Mouse (Mus musculus) hindbrain, postnatal 0 days (tissue): ENCODE data around the gene Gm37240. TPM values are rescaled to one million over a fixed set of nuclear protein-coding genes. Genes with fewer than 3 reads are reported as not detected.

Experiments used
- ATAC-seq: fragments of 200-750 bp; cut with Nextera tagmentation; 2 replicates; pipeline ENCODE4 v1.8.0; 2017; ENCODE audit warnings: mild to moderate bottlenecking, moderate TSS enrichment, moderate library complexity
- DNase-seq: peaks from one replicate; pipeline ENCODE4 v3.0.0-alpha.2; 2015; ENCODE audit warnings: low spot score
- H3K27ac ChIP-seq: fragments of 300-500 bp; sonication (generic); 2 replicates; pipeline ENCODE4 v1.5.1; 2014; ENCODE audit warnings: mild to moderate bottlenecking
- H3K27me3 ChIP-seq: fragments of 300-500 bp; sonication (generic); 2 replicates; pipeline ENCODE4 v1.6.1; 2014; ENCODE audit warnings: low read length, mixed read lengths; ENCODE audit not compliant: insufficient read depth
- H3K36me3 ChIP-seq: fragments of 300-500 bp; sonication (generic); 2 replicates; pipeline ENCODE4 v1.6.1; 2014; ENCODE audit warnings: low read length, mixed read lengths; ENCODE audit not compliant: insufficient read depth
- H3K4me1 ChIP-seq: fragments of 300-500 bp; sonication (generic); 2 replicates; pipeline ENCODE4 v1.6.1; 2014; ENCODE audit warnings: antibody characterized with exemption, low read length, mixed read lengths; ENCODE audit not compliant: insufficient read depth
- H3K4me2 ChIP-seq: fragments of 300-500 bp; sonication (generic); 2 replicates; pipeline ENCODE4 v1.6.1; 2014; ENCODE audit warnings: low read depth, mild to moderate bottlenecking, low read length, moderate library complexity, mixed read lengths
- H3K4me3 ChIP-seq: fragments of 300-500 bp; sonication (generic); 2 replicates; pipeline ENCODE4 v1.5.1; 2014; ENCODE audit warnings: low read length
- H3K9ac ChIP-seq: fragments of 300-500 bp; sonication (generic); replicated peaks from 2 replicates; pipeline ENCODE4 v1.6.1; 2014; ENCODE audit warnings: mild to moderate bottlenecking, low read length, moderate library complexity, mixed read lengths
- H3K9me3 ChIP-seq: fragments of 300-500 bp; sonication (generic); 2 replicates; pipeline ENCODE4 v1.6.1; 2016; ENCODE audit warnings: low read length, mixed read lengths
- CTCF ChIP-seq: IDR thresholded peaks from 2 replicates; pipeline ENCODE4 v1.5.1; 2016; ENCODE audit warnings: antibody characterized with exemption, control low read depth, low read depth
- WGBS: fragments of 180-500 bp; shearing (Covaris S2); extraction: QIAGEN DNeasy Blood & Tissue Kit; methylation state at CpG from one replicate; pipeline ENCODE4 v1.1.7; 2014; 5-methylcytosine and 5-hydroxymethylcytosine counted together
- polyA plus RNA-seq: library from polyadenylated mRNA; unstranded; fragments of >200 nt; fragmentation: Nextera tagmentation; extraction: Ambion mirVana; gene quantifications from 2 replicates; pipeline ENCODE4 v1.2.1, GENCODE M21; 2015
- total RNA-seq: library from RNA; depleted of rRNA; stranded (reverse); fragments of >200 nt; gene quantifications from 2 replicates; pipeline ENCODE4 v1.2.3, GENCODE M21; 2014

The Gm37240 gene
- total and polyA plus RNA-seq, 2 experiments from 2014 or later: 1.5 TPM; not detected in 1

DNA sequence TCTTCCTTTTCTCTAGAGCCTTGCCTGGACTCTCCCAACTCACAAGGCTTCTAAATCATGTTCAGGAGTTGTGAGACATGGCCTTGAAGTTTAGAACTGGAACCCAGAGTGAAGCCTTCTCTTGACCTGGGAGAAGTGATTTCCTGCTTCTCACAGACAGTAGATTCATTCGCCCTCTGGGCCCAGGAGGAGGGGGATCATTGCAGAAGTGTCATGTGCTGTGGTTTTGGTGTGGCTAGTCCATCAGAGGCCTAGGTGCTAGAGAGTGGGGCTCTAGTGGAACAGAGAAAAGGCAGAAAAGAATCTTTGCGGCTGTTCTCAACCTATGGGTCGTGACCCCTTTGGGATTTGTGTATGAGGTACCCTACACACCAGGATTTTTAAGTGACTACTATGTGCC, 724.9 kb downstream of the Gm37240 start:
- 94% methylated on average over 3 of the region's 3 CpGs for WGBS
- no peak for TF ChIP-seq CTCF

DNA sequence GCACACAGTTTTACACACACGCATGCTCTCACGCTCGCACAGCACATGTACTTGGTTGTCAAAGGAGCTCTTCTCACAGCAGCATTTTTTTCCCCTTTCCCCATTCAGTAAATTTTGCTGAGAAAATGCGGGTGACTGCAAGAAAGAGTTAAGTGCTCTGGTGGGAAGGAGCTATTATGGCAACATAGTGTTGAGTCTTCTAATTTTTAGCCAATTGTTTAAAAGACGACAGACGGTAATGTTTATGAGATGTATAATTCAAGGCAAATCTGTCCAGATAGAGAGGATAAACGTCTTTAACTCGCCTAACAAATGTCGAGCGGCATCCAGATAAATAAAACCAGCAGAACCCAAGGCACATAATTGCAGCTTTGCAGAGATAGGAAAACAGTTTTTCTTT, 726.5 kb downstream of the Gm37240 start:
- TF ChIP-seq CTCF: no peak
- 77% methylated on average over 10 of the region's 10 CpGs for WGBS
- Histone ChIP-seq H3K27ac (no peak overlapping the region), H3K4me2 (no peak overlapping the region), H3K9me3 (no peaks in the 10 kb centered on the region), H3K4me1 (no peaks in the 10 kb centered on the region), H3K4me3 (no peak overlapping the region), H3K27me3 (no peaks in the 10 kb centered on the region), H3K36me3 (no peaks in the 10 kb centered on the region), H3K9ac (no peak overlapping the region)
- ATAC-seq (no peak), DNase-seq (no peak)

More for the DNA sequence above, 724.9 kb downstream of the Gm37240 start:
- Histone ChIP-seq H3K4me3 (no peak overlapping the region), H3K4me1 (no peaks in the 10 kb centered on the region), H3K36me3 (no peaks in the 10 kb centered on the region), H3K27me3 (no peaks in the 10 kb centered on the region), H3K9ac (no peak overlapping the region), H3K4me2 (no peak overlapping the region), H3K9me3 (no peaks in the 10 kb centered on the region), H3K27ac (no peak overlapping the region)
- DNase-seq (no peak), ATAC-seq (no peak)

DNA sequence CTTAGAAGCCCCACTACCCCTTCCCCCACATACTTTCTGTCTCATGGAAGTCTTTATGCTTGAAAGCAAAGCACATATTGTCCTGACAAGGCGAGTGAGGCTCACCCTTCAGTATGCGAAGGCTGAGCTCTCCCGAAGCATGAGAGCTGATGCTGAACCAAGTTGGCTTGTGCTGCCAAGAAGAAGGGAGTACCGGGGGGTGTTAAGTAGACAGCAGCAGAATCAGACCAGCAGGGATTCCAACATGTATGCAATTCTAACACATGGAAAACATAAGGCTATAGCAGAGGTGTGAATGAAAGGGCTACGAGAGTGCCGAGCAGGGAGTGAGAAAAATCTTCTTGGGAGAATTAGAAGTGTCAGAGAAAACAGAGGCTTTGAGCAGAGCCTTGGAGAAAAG, 727.7 kb downstream of the Gm37240 start:
- Histone ChIP-seq H3K36me3 (no peaks in the 10 kb centered on the region), H3K9me3 (no peaks in the 10 kb centered on the region), H3K4me2 (no peak overlapping the region), H3K27me3 (no peaks in the 10 kb centered on the region), H3K9ac (no peak overlapping the region), H3K27ac (no peak overlapping the region), H3K4me3 (no peak overlapping the region), H3K4me1 (no peaks in the 10 kb centered on the region)
- no peak for TF ChIP-seq CTCF
- no peak for DNase-seq
- WGBS: 58% methylated on average over 6 of the region's 6 CpGs
- no peak for ATAC-seq

DNA sequence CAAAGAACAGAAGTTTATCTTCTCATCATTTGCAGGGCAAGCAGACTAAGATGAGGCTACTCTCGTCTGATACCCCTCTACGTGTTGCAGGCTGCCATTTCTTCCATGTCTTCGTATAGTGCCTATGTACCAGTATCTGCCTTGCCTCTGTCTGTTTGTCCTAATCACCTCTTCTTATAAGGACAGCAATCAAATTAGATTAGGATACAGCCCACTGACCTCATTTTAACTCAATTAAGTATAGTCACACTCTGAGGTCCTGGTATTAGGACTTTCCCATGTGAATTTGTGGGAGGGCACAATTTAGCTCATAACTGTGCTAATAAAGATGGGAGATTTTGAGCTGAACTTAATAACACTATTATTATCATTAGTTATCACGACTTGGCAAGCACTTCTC, 738.5 kb downstream of the Gm37240 start:
- H3K36me3 ChIP-seq: no peaks in the 10 kb centered on the region
- no peak for ATAC-seq
- no peak overlapping the region for H3K4me2 ChIP-seq
- H3K4me3 ChIP-seq: no peak overlapping the region
- no peak overlapping the region for H3K27ac ChIP-seq
- no peaks in the 10 kb centered on the region for H3K9me3 ChIP-seq
- WGBS: 77% methylated on average over 4 of the region's 4 CpGs
- no peak overlapping the region for H3K9ac ChIP-seq
- H3K27me3 ChIP-seq: no peaks in the 10 kb centered on the region
- DNase-seq: no peak
- TF ChIP-seq CTCF: no peak
- no peaks in the 10 kb centered on the region for H3K4me1 ChIP-seq

DNA sequence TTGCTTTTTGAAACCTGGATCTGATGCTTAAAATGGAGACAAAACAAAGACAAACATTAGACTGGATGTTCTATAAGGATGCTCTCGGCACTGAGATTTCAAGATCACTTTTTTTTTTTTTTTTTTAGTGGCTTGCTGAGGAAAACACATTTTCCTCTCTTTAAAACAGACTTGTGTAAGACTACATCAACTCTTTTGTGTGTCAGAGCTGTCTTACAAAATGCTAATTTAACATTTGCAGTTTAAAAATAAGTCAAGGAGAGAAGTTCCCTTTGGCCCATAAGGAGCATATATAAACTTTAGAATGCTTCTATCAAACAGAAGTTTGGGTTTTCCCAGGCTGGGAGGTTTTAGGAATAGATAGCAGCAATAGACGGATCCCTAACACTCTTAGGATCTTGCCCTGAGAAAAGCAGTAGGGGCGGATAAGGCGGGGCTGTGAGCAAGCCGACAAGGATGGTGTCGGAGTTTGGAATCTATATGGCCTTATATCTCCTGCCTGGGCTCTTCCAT, 739.2 kb downstream of the Gm37240 start:
- Histone ChIP-seq H3K27ac (no peak overlapping the region), H3K4me2 (no peak overlapping the region), H3K9me3 (no peaks in the 10 kb centered on the region), H3K9ac (no peak overlapping the region), H3K4me3 (no peak overlapping the region), H3K4me1 (no peaks in the 10 kb centered on the region), H3K27me3 (no peaks in the 10 kb centered on the region), H3K36me3 (no peaks in the 10 kb centered on the region)
- no peak for TF ChIP-seq CTCF
- ATAC-seq (no peak), DNase-seq (no peak)
- WGBS: 87% methylated on average over 6 of the region's 6 CpGs

DNA sequence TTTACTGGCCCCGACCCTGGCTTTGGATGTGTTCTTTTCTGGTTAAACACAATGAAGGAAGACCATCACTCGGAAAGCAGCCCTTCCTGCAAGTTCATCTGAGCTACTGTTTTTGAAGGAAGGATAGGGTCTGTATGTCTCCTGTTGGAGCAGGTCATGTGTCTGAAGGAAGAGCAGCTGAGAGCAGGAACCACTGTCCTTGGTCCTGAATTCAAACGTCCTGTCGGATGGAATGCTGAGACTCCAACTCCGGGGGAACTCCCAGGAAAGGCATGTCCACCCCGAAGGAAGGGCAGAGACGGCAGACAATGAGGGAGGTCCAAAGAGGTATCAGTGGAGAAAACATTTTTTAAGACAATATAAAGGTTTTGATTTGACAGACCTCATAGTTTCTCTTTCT, 741.8 kb downstream of the Gm37240 start:
- Histone ChIP-seq H3K9ac (no peak overlapping the region), H3K9me3 (no peaks in the 10 kb centered on the region), H3K4me1 (no peaks in the 10 kb centered on the region), H3K27me3 (no peaks in the 10 kb centered on the region), H3K4me3 (no peak overlapping the region), H3K4me2 (no peak overlapping the region), H3K36me3 (no peaks in the 10 kb centered on the region), H3K27ac (no peak overlapping the region)
- no peak for TF ChIP-seq CTCF
- ATAC-seq (no peak), DNase-seq (no peak)
- WGBS: 45% methylated on average over 7 of the region's 7 CpGs

DNA sequence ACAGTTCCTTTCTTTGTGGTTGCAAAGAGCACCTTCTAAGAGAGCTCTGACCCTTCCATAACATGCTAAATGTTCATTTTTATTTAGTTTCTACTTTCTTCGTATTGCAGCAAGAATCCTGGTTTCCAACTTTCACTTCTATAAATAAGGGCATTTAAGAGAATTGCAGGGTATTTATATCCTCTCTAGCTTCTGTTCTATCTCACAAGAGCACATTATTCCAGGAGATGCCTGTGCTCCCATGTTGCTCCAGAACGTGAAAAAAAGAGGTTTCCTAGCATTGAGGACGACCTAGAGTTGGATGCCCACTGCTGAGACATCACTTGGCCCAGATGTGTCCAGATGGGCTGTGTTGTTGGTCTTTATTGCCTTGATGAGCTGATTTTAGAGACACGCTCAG, 742.2 kb downstream of the Gm37240 start:
- ATAC-seq (no peak), DNase-seq (no peak)
- 87% methylated on average over 4 of the region's 4 CpGs for WGBS
- Histone ChIP-seq H3K4me3 (no peak overlapping the region), H3K27me3 (no peaks in the 10 kb centered on the region), H3K27ac (no peak overlapping the region), H3K4me2 (no peak overlapping the region), H3K9me3 (no peaks in the 10 kb centered on the region), H3K36me3 (no peaks in the 10 kb centered on the region), H3K4me1 (no peaks in the 10 kb centered on the region), H3K9ac (no peak overlapping the region)
- no peak for TF ChIP-seq CTCF
